Mouse (Mus musculus): ENCODE measurements at regions not wholly inside any gene's neighbourhood (a gene's known extent, or its start where the extent isn't known, plus 50 kb on each side); places are given as distances from the start of the nearest gene placed in this dataset.

GRCm38 (mm10) chr13:60435333-60435732, 166.4 kb upstream of the Dapk1 start:
- H3K27ac ChIP-seq: no peak overlapping the region
- 34% methylated on average over 5 of the region's 5 CpGs for WGBS (ENCODE audit: insufficient replicate concordance)

GRCm38 (mm10) chr13:60438177-60438576, 163.6 kb upstream of the Dapk1 start:
- Histone ChIP-seq H3K27ac (no peak overlapping the region), H3K4me2 (no peak overlapping the region), H3K9me3 (replicated peaks) (no peaks in the 10 kb centered on the region), H3K4me1 (replicated peaks) (peaks cover 7% of the 10 kb centered on the region), H3K4me3 (replicated peaks) (no peak overlapping the region), H3K27me3 (no peaks in the 10 kb centered on the region), H3K9ac (no peak overlapping the region), H3K36me3 (no peaks in the 10 kb centered on the region)
- no peak for ATAC-seq (ENCODE audit: low read depth)
- no peak for DNase-seq
- 56% methylated on average over 2 of the region's 2 CpGs for WGBS (ENCODE audit: insufficient replicate concordance)

More at GRCm38 (mm10) chr13:60435333-60435732, 166.4 kb upstream of the Dapk1 start:
- H3K4me2 ChIP-seq: no peak overlapping the region
- no peaks in the 10 kb centered on the region for H3K36me3 ChIP-seq
- no peaks in the 10 kb centered on the region for H3K9me3 ChIP-seq (replicated peaks)
- peaks cover 7% of the 10 kb centered on the region for H3K4me1 ChIP-seq (replicated peaks)
- no peak overlapping the region for H3K9ac ChIP-seq
- H3K4me3 ChIP-seq (replicated peaks): no peak overlapping the region
- ATAC-seq (ENCODE audit: low read depth) (0 out of 2 replicates have a peak, but pooled peaks have one; percentile 29), DNase-seq (no peak)
- H3K27me3 ChIP-seq: no peaks in the 10 kb centered on the region

DNA sequence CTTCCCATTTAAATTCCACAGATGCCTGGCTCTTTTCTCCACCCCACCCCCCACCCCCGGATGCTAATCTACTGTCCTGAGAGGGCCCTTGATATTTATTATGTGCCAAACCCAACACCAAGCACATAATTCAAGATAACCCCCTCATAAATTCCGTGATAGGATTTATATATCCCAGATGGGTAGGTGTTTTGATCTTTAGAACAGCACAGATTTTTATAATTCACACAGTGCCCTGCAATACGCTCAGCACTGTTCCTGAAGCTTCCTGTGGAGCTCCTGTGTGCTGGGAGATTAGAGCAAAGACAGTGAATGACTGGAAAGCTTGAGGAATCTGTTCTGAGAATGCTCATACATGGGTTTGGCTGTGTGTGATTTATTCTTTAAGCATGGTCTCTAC, 161.2 kb upstream of the Dapk1 start:
- WGBS (ENCODE audit: insufficient replicate concordance): 30% methylated on average over 3 of the region's 3 CpGs
- Histone ChIP-seq H3K9me3 (replicated peaks) (no peaks in the 10 kb centered on the region), H3K9ac (no peak overlapping the region), H3K4me2 (no peak overlapping the region), H3K4me3 (replicated peaks) (no peak overlapping the region), H3K27me3 (no peaks in the 10 kb centered on the region), H3K27ac (no peak overlapping the region), H3K36me3 (no peaks in the 10 kb centered on the region), H3K4me1 (replicated peaks) (peaks cover 3% of the 10 kb centered on the region)
- ATAC-seq (ENCODE audit: low read depth): no peak
- no peak for DNase-seq

DNA sequence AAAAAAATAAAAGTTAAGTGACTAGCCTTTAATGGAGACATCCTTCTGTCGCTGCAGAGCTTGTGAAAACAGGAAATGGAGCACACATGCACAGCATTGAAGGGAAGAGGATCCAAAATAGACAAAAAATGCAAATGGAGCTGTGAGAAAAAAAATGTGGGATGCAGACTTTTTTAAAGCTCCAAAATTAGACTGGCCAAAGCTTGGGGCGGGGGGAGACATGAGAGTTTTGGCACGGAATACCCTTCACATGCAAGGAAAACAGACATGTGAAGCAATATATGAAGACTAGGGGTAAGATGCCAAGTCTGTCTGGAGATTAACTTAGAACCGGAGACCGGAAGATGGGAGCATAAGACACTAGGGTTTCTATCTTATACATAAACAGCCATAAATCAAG, 156.6 kb upstream of the Dapk1 start:
- Histone ChIP-seq H3K4me2 (no peak overlapping the region), H3K9ac (no peak overlapping the region), H3K36me3 (no peaks in the 10 kb centered on the region), H3K9me3 (replicated peaks) (no peaks in the 10 kb centered on the region), H3K27me3 (no peaks in the 10 kb centered on the region), H3K4me3 (replicated peaks) (no peak overlapping the region), H3K27ac (no peak overlapping the region), H3K4me1 (replicated peaks) (no peaks in the 10 kb centered on the region)
- WGBS (ENCODE audit: insufficient replicate concordance): 67% methylated on average over 5 of the region's 5 CpGs
- ATAC-seq (ENCODE audit: low read depth): no peak
- no peak for DNase-seq

GRCm38 (mm10) chr13:60446926-60447325, 154.8 kb upstream of the Dapk1 start:
- Histone ChIP-seq H3K4me1 (replicated peaks) (no peaks in the 10 kb centered on the region), H3K27me3 (no peaks in the 10 kb centered on the region), H3K9me3 (replicated peaks) (no peaks in the 10 kb centered on the region), H3K27ac (no peak overlapping the region), H3K4me2 (no peak overlapping the region), H3K4me3 (replicated peaks) (no peak overlapping the region), H3K36me3 (no peaks in the 10 kb centered on the region), H3K9ac (no peak overlapping the region)
- ATAC-seq (ENCODE audit: low read depth): no peak
- 48% methylated on average over 5 of the region's 5 CpGs for WGBS (ENCODE audit: insufficient replicate concordance)
- no peak for DNase-seq

DNA sequence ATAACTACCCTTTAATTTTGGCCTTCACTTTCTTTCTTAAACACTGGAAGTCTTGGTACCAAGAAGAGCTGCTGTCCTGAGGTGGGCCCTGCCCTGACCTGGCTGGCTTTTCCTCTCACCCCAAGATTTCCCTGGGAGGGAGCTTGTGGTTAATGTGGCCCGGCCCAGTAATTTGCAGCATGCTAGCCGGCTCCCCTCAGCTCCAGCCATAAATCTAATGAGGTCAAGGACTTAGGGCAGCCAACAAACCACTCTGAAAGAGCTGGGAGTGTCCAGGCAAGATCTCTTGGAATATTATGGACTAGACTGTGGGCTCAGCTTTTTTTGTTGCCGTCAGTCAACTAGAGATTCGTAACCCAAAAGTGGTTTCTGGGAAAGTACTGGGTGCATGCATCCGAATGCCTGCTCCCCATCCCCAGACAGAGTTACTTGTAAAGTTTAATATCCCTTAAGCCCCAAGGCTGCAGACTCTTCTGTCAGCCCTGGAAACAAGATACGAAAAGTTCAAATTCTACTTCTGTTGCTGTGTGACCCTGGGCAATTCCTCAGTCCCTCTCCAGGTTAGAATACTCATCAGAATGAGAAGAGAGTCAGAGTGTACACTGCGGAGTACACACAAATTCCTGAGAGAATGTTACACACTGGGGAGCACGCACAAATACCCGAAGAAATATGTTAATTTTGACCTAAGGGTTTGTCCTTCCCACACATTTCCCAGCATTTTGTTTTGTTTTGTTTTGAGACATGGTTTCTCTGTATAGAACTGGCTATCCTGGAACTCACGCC, 150.8 kb upstream of the Dapk1 start:
- no peak overlapping the region for H3K9ac ChIP-seq

GRCm38 (mm10) chr13:60453821-60454483, 147.8 kb upstream of the Dapk1 start:
- no peaks in the 10 kb centered on the region for H3K36me3 ChIP-seq
- no peak overlapping the region for H3K4me2 ChIP-seq
- DNase-seq: peak; percentile 25
- peaks cover 26% of the 10 kb centered on the region for H3K4me1 ChIP-seq (replicated peaks)
- H3K27me3 ChIP-seq: no peaks in the 10 kb centered on the region
- no peak overlapping the region for H3K27ac ChIP-seq
- H3K4me3 ChIP-seq (replicated peaks): no peak overlapping the region
- H3K9ac ChIP-seq: no peak overlapping the region
- peak; percentile 76 for ATAC-seq (ENCODE audit: low read depth)
- no peaks in the 10 kb centered on the region for H3K9me3 ChIP-seq (replicated peaks)
- WGBS (ENCODE audit: insufficient replicate concordance): 27% methylated on average over 9 of the region's 9 CpGs

More for the DNA sequence above, 150.8 kb upstream of the Dapk1 start:
- H3K9me3 ChIP-seq (replicated peaks): no peaks in the 10 kb centered on the region
- no peak overlapping the region for H3K4me2 ChIP-seq
- 62% methylated on average over 10 of the region's 10 CpGs for WGBS (ENCODE audit: insufficient replicate concordance)
- no peak for DNase-seq
- H3K27me3 ChIP-seq: no peaks in the 10 kb centered on the region
- no peaks in the 10 kb centered on the region for H3K36me3 ChIP-seq
- H3K4me3 ChIP-seq (replicated peaks): no peak overlapping the region
- H3K4me1 ChIP-seq (replicated peaks): peaks cover 20% of the 10 kb centered on the region
- H3K27ac ChIP-seq: no peak overlapping the region
- ATAC-seq (ENCODE audit: low read depth): no peak

GRCm38 (mm10) chr13:60455033-60455619, 146.6 kb upstream of the Dapk1 start:
- H3K36me3 ChIP-seq: no peaks in the 10 kb centered on the region
- 37% methylated on average over 15 of the region's 15 CpGs for WGBS (ENCODE audit: insufficient replicate concordance)
- no peaks in the 10 kb centered on the region for H3K9me3 ChIP-seq (replicated peaks)
- H3K9ac ChIP-seq: no peak overlapping the region
- DNase-seq (no peak), ATAC-seq (ENCODE audit: low read depth) (no peak)
- H3K4me3 ChIP-seq (replicated peaks): no peak overlapping the region
- peaks cover 26% of the 10 kb centered on the region for H3K4me1 ChIP-seq (replicated peaks)
- H3K27ac ChIP-seq: no peak overlapping the region
- H3K27me3 ChIP-seq: no peaks in the 10 kb centered on the region
- H3K4me2 ChIP-seq: no peak overlapping the region

- H3K27ac ChIP-seq: no peak overlapping the region
- no peak for DNase-seq
- H3K4me3 ChIP-seq (replicated peaks): no peak overlapping the region
- 68% methylated on average over 10 of the region's 10 CpGs for WGBS (ENCODE audit: insufficient replicate concordance)
- no peak overlapping the region for H3K9ac ChIP-seq
- H3K36me3 ChIP-seq: no peaks in the 10 kb centered on the region
- peaks cover 26% of the 10 kb centered on the region for H3K4me1 ChIP-seq (replicated peaks)
- no peak overlapping the region for H3K4me2 ChIP-seq
- no peak for ATAC-seq (ENCODE audit: low read depth)
- H3K9me3 ChIP-seq (replicated peaks): no peaks in the 10 kb centered on the region
- 0 out of 2 replicates have a peak, but pooled peaks cover 3% of the 10 kb centered on the region for H3K27me3 ChIP-seq
Measured at GRCm38 (mm10) chr13:60455863-60456551, 145.7 kb upstream of the Dapk1 start.

- no peaks in the 10 kb centered on the region for H3K36me3 ChIP-seq
- peaks cover 26% of the 10 kb centered on the region for H3K4me1 ChIP-seq (replicated peaks)
- no peak overlapping the region for H3K27ac ChIP-seq
- H3K27me3 ChIP-seq: 0 out of 2 replicates have a peak, but pooled peaks cover 3% of the 10 kb centered on the region
- DNase-seq (no peak), ATAC-seq (ENCODE audit: low read depth) (no peak)
- H3K9me3 ChIP-seq (replicated peaks): no peaks in the 10 kb centered on the region
- H3K4me3 ChIP-seq (replicated peaks): no peak overlapping the region
- H3K4me2 ChIP-seq: no peak overlapping the region
- WGBS (ENCODE audit: insufficient replicate concordance): 73% methylated on average over 10 of the region's 10 CpGs
- H3K9ac ChIP-seq: no peak overlapping the region
Measured at GRCm38 (mm10) chr13:60457277-60457676, 144.5 kb upstream of the Dapk1 start.

DNA sequence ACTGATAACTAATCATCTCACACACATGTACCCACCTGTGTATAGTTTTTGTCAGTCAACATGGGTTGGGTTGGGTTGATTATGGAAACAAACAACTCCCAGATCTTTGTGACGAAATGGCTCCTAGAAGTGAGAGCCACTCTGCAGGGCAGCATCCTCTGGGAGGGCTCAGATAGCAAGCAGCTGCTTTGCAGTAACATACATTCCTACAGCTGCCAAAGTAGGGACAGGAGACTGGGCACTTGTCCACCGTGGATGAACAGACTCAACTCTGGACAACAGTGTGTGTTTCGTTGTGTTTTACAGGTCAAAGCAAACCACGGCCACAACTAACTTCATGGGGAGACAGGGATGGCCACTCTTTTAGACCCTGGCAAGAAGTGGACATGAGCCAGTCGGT, 142.7 kb upstream of the Dapk1 start:
- Histone ChIP-seq H3K9ac (no peak overlapping the region), H3K4me2 (no peak overlapping the region), H3K9me3 (replicated peaks) (no peaks in the 10 kb centered on the region), H3K4me3 (replicated peaks) (no peak overlapping the region), H3K4me1 (replicated peaks) (peaks cover 20% of the 10 kb centered on the region), H3K27me3 (0 out of 2 replicates have a peak, but pooled peaks cover 3% of the 10 kb centered on the region), H3K27ac (no peak overlapping the region), H3K36me3 (no peaks in the 10 kb centered on the region)
- no peak for ATAC-seq (ENCODE audit: low read depth)
- DNase-seq: no peak
- WGBS (ENCODE audit: insufficient replicate concordance): 61% methylated on average over 5 of the region's 5 CpGs

Data from liver, embryonic 13.5 days (tissue).